Mouse (Mus musculus) erythroblast, embryonic 14.5 days (primary cell): ENCODE results near the gene Cbx6. TPM values are rescaled to one million over a fixed set of nuclear protein-coding genes. Genes with fewer than 3 reads are reported as not detected.
"Not testable (repeated sequence)": the region's sequence is repeated elsewhere in the genome, so short reads cannot be mapped to it uniquely, and the experiment has no call there.

Experiments
- H3K27me3 ChIP-seq: 2 replicates; pipeline ENCODE4 v1.6.1; 2012; ENCODE audit warnings: inconsistent platforms; ENCODE audit not compliant: control insufficient read depth
- H3K36me3 ChIP-seq: 2 replicates; pipeline ENCODE4 v1.6.1; 2012; ENCODE audit warnings: mild to moderate bottlenecking, inconsistent platforms; ENCODE audit not compliant: control insufficient read depth
- H3K4me1 ChIP-seq: 2 replicates; pipeline ENCODE4 v1.6.1; 2012; ENCODE audit warnings: inconsistent platforms; ENCODE audit not compliant: control insufficient read depth
- H3K4me3 ChIP-seq: replicated peaks from 2 replicates; pipeline ENCODE3; 2012; ENCODE audit warnings: moderate library complexity, mild to moderate bottlenecking, inconsistent platforms
- H3K9me3 ChIP-seq: 2 replicates; pipeline ENCODE4 v1.6.1; 2012; ENCODE audit warnings: low read length, inconsistent platforms, mixed read lengths; ENCODE audit not compliant: control insufficient read depth
- GATA1 ChIP-seq: IDR thresholded peaks from 2 replicates; pipeline ENCODE4 v1.6.1; 2012; ENCODE audit warnings: low read length, inconsistent platforms, mixed read lengths
- TAL1 ChIP-seq: IDR thresholded peaks from 3 replicates; pipeline ENCODE4 v1.6.1; 2012; ENCODE audit warnings: low read length, inconsistent platforms, mixed read lengths
- polyA plus RNA-seq: library from polyadenylated mRNA; stranded (reverse); fragments of >175 nt; gene quantifications from 2 replicates; pipeline ENCODE4 v1.2.3, GENCODE M21; 2012

The Cbx6 gene
- polyA plus RNA-seq, 1 experiment, result 2.7 TPM

DNA sequence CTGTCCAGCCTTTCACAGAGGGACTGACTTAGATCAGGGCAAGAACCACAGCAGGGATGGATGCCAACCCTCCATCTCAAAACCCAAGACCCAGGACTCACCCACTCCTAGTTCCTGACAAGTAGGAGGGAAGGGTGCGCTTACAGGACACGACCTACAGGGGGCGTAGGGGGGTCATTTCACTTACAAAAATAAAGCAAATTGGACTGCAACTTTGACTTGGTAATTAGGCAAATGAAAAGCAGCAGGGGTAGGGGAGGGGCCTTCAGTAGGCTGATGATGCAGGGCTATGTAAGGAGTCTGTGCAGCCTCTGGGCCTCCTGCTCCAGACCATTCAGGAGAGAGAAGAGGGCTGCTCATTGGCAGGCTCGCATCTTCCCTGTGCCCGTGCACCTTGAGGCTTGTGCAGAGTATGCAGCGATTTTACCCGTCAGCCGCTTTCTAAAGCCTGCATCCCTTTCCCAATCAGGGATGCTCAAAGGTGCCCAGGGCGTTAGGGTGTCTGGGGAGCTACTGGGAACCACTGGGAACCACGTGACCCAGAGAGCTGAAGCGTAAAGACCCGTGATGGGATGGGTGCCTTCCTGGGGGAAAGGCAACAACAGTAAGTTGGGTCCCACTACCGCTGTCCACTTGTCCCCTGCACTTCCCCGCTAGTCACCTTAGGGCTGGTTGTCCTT lies 9.2 kb downstream of the Cbx6 start:
- H3K27me3 ChIP-seq, result no peaks in the 10 kb centered on the region
- H3K4me1 ChIP-seq, result peaks cover 22% of the 10 kb centered on the region
- H3K36me3 ChIP-seq, result peaks cover 47% of the 10 kb centered on the region
- TF ChIP-seq TAL1 (no peak), GATA1 (no peak)
- no peak overlapping the region for H3K4me3 ChIP-seq
- H3K9me3 ChIP-seq, result no peaks in the 10 kb centered on the region

DNA sequence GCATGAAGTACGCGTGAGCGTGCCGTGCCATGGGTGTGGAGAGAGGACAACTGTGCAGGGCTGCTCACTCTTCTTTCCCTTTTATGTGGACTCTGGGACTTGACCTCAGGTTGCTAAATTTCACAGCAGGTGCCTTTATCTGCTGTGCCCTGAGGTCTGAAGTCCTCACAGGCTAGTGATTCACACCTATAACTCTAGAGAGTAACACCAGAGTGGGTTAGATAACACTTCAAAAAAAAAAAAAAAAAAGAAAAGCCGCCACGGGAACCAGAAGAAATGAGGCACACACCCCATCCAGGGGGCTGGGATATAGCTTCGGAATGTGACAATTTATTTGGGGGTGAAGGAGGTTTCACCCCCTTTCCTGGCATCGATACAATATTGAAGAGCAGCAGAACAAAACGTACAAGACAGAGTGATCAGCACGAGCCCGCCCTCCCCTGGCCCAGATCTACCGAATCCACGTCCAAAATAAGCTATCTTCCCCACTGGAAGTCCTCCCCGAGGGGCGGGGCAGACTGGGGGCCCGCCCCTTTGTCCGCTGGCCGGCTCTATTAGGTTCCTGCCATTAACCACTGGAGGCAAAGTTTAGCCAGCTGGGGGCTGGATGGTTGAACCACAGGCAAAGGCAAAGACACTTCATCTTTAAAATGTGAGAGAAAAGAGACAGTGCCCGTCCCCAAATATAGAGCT lies 10.8 kb downstream of the Cbx6 start:
- TF ChIP-seq TAL1 (no peak), GATA1 (no peak)
- H3K9me3 ChIP-seq, result no peaks in the 10 kb centered on the region; the same call in 1 of the 2 replicates
- H3K4me1 ChIP-seq, result peaks cover 19% of the 10 kb centered on the region
- no peak overlapping the region for H3K4me3 ChIP-seq
- H3K36me3 ChIP-seq, result peaks cover 37% of the 10 kb centered on the region
- H3K27me3 ChIP-seq, result no peaks in the 10 kb centered on the region

DNA sequence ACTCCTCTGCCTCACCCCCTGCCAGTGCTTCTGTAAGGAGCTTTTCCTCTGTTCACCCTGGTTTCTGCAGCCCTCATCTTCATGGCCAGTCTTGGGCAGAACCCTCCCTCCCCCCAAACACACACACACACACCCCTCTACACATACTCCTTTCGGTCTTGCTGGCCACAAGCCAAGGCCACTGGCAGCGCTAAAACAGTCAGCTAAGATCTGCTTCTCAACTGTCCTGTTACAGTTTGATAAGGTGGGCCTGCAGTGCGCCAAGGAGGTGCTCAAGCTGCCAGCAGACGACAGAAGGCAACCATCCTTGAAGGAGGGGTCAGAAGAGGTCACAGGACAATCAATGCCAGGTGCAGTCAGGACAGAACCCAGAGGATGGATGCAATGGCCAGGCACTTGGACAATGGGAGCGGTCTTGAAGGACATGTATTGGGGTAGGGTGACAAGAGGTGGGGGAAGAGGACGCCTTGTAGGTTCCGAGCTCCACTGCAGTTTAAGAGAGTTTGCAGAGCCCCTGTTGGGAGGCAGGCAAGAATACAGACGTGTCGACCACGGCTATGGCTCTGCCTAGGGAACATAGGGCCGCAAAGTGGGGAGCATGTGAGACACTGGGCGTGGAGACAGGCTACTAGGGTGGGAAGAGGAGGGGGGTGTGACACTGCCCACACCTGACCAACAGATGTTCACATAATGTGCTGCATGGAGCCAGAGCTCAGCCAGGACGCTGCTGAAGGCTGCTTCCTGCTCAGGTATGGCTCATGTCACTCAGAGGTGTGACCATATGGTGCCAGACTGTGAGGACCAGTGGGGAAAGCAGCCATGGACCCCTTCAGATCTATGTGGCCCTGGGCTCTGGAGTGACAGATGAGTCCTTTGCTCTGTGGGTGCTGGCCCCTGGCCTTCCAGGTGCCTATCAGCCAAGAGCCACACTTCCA lies 12.0 kb downstream of the Cbx6 start:
- Histone ChIP-seq H3K36me3 (peaks cover 25% of the 10 kb centered on the region), H3K9me3 (peaks cover 4% of the 10 kb centered on the region), H3K4me3 (no peak overlapping the region), H3K27me3 (no peaks in the 10 kb centered on the region), H3K4me1 (peaks cover 14% of the 10 kb centered on the region)
- TF ChIP-seq GATA1 (no peak), TAL1 (no peak)

DNA sequence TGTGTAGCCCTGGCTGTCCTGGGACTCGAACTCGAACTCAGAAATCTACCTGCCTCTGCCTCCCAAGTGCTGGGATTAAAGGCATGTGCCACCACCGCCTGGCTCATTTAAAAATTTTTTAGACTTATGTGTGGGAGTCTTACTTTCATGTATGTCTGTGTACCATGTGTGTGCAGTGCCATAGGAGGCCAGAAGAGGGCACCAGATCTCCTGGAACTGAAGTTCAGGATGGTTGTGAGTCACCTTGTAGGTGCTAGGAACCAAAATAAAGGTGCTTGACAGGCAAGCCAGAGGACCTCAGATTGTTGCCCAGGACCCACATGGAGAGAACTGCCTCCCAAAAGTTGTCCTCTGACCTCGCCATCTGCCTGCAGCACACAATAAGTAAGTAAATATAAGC lies 16.2 kb downstream of the Cbx6 start:
- H3K9me3 ChIP-seq, result peaks cover 4% of the 10 kb centered on the region
- peaks cover 11% of the 10 kb centered on the region for H3K4me1 ChIP-seq
- TF ChIP-seq TAL1 (no peak), GATA1 (no peak)
- H3K36me3 ChIP-seq, result peaks cover 7% of the 10 kb centered on the region
- no peak overlapping the region for H3K4me3 ChIP-seq
- H3K27me3 ChIP-seq, result peaks cover 3% of the 10 kb centered on the region; the same call in 1 of the 2 replicates

DNA sequence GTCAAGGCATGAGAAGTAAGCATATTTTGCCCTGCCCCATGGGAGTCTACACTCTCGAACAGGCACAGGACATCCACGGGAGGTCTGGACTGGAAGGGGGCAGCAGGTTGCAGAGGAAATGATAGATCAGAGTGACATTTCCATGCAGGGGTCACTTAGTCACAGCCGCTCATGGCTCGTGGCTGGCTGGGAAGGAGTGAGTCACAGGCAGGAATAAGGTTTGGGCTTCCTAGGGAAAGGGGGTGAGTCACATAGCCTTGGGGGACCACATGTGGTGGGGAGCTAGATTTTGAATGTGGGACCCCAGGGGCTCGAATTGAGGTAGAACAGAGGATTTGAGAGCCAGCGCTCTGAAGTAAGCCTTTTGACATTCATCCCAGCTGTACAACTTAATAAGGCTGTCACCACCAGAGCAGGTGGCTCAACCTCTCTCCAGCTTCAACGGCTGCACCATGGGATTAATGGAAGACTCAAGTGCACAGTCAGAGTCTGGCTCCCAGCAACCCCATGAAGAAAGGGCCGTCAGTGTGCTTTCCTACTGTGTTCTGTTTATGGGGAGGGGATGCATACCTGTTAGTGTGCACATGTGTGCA lies 20.7 kb downstream of the Cbx6 start:
- TF ChIP-seq TAL1, result no peak
- H3K36me3 ChIP-seq, result no peaks in the 10 kb centered on the region
- H3K4me1 ChIP-seq, result no peaks in the 10 kb centered on the region
- H3K4me3 ChIP-seq, result no peak overlapping the region
- H3K27me3 ChIP-seq, result peaks cover 18% of the 10 kb centered on the region
- peaks cover 4% of the 10 kb centered on the region for H3K9me3 ChIP-seq

DNA sequence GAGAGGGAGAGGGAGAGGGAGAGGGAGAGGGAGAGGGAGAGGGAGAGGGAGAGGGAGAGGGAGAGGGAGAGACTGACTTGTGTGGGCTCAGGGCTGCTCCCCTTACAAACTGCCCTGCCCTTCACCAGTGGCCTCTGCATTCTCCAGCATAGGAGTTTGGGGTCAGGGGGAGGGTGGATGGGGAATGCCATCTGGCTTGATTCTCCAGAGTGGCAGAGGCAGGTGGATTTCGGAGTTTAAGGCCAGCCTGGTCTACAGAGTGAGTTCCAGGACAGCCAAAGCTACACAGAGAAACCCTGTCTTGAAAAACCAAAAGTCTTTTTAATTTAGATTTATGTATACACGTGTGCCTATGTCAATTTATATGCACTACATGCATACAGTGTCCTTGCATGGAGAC lies 21.6 kb downstream of the Cbx6 start:
- H3K4me1 ChIP-seq, H3K36me3 ChIP-seq, H3K9me3 ChIP-seq, H3K4me3 ChIP-seq: not testable (repeated sequence)
- H3K27me3 ChIP-seq, result peaks cover 26% of the 10 kb centered on the region

DNA sequence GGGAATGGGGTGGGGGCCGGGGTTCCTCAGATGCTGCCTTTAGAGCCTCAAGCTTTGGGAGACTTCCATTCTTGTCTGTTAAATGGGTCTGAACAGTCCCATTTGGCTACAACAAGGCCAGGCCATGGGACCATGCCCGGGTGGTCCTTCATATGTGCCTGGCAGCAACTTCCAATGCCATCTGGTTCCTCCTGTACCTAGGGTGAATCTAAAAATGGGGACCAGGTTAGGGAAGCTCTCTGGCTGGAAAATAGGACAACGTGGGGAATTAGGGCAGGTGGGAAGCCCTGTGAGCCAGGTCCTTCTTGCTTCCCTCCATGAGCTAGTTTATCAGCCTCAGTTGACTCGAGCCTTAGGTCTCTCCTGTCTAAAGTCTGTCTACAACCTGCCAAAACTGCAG lies 23.5 kb downstream of the Cbx6 start:
- Histone ChIP-seq H3K9me3 (no peaks in the 10 kb centered on the region), H3K27me3 (peaks cover 45% of the 10 kb centered on the region), H3K4me3 (no peak overlapping the region), H3K36me3 (no peaks in the 10 kb centered on the region), H3K4me1 (no peaks in the 10 kb centered on the region)
- TF ChIP-seq GATA1 (no peak), TAL1 (no peak)

DNA sequence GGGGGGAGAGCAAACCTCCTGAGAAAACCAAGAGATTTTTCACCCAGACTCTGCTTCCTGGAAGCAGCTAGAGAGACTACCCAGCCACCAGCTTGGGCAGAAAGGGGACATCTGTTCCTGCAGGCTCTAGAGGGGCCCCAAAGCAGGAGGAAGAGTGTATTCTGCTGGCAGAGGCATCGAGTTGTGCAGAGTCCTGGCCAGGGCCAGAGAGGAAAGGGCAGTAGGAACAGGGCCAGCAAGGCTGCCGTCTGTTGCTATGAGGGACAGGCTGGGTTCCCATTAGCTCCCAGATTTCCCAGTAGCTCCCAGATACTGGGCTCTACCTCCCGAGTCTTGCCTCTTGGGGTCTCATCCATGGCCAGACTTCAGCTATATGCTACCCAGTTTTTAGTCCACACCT lies 24.4 kb downstream of the Cbx6 start:
- Histone ChIP-seq H3K4me1 (no peaks in the 10 kb centered on the region), H3K4me3 (no peak overlapping the region), H3K36me3 (no peaks in the 10 kb centered on the region), H3K27me3 (peaks cover 54% of the 10 kb centered on the region), H3K9me3 (no peaks in the 10 kb centered on the region)
- TF ChIP-seq GATA1, result no peak
- TF ChIP-seq TAL1, result no peak

DNA sequence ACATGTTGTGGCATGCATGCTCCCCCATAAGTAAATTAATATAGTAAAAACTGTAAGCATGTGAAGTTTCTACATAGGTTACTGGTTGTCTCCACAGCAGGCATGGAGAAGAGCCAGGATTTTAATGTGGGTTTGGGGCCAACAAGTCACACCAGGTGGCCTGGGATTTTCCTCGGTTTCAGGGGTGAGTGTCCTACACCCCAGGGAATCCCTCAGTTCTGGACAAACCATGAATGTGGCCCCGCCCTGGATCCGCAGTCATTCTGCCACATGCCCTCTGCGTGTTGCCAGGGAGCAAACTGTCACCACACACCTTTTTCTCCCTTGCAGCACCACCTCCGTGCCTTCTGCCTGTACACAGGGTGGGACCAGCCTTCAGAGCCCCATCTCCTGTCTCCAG lies 25.8 kb downstream of the Cbx6 start:
- H3K36me3 ChIP-seq, result no peaks in the 10 kb centered on the region
- H3K4me1 ChIP-seq, result peaks cover 7% of the 10 kb centered on the region
- peaks cover 68% of the 10 kb centered on the region for H3K27me3 ChIP-seq
- H3K9me3 ChIP-seq, result peaks cover 5% of the 10 kb centered on the region; the same call in 1 of the 2 replicates
- TF ChIP-seq TAL1 (no peak), GATA1 (no peak)
- no peak overlapping the region for H3K4me3 ChIP-seq
